Mouse (Mus musculus) mesoderm, embryonic 11.5 days (tissue): ENCODE results near the gene Gm14408.
"Not testable (repeated sequence)": the region's sequence is repeated elsewhere in the genome, so short reads cannot be mapped to it uniquely, and the experiment has no call there.

ENCODE experiments used
- DNase-seq: peaks from one replicate; pipeline ENCODE4 v3.0.0-alpha.2; 2012; ENCODE audit warnings: low read depth, low spot score

Gm14408 gene

GRCm38 (mm10) chr2:176830840-176831239 is at the start of gene Gm14408:
TSS of gene Gm14408 (plus strand) at chr2:176831140.
- not testable (repeated sequence) for DNase-seq

DNA sequence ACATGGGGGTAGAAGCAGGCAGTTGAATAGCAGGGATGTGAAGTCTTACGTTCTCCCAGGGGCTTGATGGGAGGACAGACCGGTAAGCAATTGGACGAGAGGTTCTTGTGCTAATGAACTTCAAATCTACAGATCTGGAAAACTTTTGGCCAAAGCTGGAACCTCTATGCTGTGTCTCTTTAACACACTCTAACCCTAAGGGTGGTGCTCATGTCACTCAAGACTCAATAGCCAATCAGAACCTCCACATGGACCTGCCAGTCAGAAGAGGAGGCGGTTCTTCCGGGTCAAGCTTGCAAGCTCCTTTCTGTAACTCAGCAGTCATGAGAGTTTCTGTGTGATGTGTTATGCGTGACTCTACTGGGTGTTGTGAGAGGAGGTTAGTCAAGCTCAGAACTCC is 32.6 kb upstream of the Gm14408 start, which contains the start of gene Gm14295:
Gene Gm14295, plus strand, starts transcription at position 301 of the 400 bp plus-strand sequence.
- not testable (repeated sequence) for DNase-seq

DNA sequence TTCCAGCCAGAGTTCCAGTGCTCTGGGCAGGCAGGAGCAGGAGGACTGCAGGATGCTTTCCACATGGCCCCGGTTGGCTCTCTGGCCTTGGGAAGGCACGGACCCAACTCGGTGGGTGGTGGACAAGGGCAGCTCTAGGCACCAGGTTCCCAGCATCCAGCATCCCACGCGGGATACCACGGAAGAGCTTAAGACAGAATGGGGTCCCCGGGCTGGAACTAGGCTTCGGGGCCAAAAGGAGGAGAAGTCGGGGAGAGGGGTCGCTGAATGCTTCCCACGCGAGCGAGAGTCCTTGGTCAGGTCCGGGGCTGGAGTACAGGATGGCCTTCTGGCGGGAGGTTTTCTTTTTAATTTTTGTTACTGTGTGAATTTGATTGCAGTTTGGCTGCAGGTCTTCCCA is 32.2 kb upstream of the Gm14408 start:
- not testable (repeated sequence) for DNase-seq
